Mouse (Mus musculus) urinary bladder, adult 18-20 months (tissue): ENCODE measurements around the gene Dpp4.

ENCODE experiments used
- DNase-seq, 2 experiments: peaks; one replicate each; pipeline ENCODE4 v3.0.0; 2022; ENCODE audit warnings: low spot score in 2 of 2, mixed read lengths in 2 of 2

Gene Dpp4

DNA sequence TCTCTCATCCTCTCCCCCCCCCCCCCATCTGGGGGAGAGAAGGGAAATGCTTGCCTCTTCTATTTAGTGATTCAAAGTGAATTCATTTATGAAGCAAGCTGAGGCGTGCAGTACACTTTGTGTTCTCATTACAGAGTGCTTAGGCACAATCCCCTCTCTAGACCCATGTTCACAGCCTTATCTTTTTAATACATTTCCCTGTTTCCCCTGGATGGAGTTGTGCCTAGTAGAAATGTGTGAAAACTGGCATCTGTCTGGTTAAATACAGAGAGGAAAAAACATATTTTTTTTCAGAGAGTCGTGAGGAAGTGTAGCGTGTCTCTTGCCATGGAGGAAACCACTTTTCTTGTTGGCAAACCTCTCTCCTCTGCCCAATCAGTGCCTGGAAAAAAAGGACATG lies 50.5 kb downstream of the Dpp4 start:
- no peak for DNase-seq

DNA sequence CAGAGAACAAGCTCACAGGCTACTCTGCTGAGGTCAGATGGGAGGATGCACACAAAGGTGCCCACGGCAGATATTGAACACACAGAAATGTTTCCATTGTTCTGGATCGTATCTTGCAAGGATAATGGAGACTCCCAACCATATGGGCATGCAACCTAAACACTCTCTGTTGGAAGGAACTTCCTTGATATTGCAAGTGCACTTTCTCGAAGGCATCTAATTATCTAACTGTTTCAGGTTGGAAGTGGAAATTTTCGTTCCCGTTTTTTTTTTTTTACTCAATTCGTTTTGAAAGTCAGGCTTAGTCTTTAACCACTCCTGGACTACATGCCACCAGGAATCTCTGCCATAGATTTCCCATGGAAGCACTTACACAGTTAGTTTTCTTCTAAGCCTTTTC lies 51.2 kb downstream of the Dpp4 start:
- no peak for DNase-seq

GRCm38 (mm10) chr2:62357259-62357658 lies 54.8 kb downstream of the Dpp4 start:
- no peak for DNase-seq

DNA sequence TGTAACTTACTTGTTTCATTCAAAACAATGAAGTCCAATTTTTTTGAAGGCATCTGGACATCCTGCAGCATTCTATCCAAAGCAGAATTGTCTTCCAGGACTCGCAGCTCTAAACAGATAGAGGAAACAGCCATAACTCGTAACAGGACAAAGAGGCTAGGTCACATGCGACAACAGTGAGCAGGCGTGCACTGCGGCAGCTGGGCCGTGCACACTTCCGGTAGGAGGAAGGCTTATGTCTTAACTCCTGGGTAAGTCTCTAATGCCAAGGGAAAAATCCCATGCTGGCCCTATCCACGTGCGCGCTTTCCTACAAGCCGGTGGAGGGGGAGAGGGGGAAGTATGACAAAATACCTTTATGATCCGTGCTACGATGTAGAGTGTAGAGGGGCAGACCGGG lies 55.4 kb downstream of the Dpp4 start:
- no peak for DNase-seq

DNA sequence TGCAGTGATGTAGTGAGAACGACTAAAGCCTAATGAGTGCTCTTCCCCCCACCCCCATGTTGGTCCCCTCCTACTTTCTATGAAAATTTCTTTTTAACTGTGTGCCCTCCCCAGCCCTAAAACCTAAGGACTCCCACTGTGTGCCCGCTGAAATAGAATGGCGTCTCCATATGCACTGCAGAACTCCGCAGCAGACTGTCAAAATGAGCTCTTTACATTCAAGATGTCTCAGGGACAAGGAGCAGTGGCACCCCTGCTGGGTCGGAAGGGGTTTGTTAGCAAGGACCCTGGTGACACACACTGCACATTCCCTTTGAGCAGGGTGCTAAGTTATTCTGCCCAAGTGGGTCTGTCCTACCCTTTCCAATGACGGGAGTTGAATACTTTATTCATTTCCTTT lies 56.3 kb downstream of the Dpp4 start:
- DNase-seq: no peak

DNA sequence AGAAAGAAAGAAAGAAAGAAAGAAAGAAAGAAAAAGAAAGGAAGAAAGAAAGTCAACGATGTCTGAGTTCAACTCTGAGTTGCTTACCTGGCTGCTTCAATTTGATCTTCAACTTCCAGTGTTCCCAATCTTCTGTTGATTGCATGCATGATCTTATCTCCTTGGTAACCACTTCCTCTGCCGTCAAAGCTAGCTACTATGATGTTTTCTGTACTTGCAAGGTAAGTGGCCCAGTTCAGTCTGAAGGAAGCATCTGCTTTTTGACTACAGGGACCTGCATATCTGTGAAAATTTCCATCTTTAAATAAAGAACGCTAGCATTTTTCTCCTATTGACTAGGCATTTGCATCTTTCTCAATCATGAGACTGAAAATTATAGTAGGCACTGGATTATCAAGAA lies 60.0 kb downstream of the Dpp4 start:
- DNase-seq: no peak

DNA sequence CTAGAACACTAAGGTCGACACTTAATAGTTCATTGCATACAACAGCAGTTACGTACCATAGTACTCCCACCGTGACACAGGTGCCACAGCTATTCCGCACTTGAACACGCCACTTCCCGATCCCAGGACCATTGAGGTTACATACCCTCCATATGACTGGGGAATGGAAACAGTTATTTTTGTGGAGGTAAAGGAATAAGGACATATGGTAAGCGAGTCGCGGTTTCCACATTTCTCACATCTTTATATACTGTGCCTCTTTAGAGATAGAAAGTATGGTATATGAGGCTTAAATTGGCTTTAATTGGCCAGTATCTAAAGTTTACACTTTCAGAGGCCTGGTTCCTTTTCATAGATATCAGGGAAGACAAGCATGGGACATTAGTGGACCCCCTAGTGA lies 64.3 kb downstream of the Dpp4 start:
- DNase-seq: no peak

GRCm38 (mm10) chr2:62346771-62347170 lies 65.3 kb downstream of the Dpp4 start:
- no peak for DNase-seq

DNA sequence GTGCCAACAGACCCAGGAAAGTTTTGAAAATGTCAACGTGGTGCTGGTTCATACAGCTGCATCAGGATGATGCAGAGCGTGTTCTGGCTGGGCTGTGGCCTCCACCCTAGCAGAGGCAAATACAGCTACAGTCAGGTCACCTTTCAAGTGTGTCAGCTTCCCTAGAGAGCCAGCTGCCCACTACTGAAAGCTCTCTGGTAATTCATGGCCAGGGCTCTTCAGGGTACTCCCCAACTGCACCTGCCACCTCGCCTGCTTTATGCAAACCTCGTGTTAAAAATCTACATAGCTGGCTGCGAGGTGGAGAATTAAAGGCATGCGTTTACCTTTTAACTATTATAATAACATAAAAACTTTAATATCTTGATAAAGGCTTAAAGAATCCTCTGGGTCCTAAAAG lies 67.7 kb downstream of the Dpp4 start:
- DNase-seq: no peak

GRCm38 (mm10) chr2:62341734-62342128 lies 70.3 kb downstream of the Dpp4 start:
- no peak for DNase-seq

DNA sequence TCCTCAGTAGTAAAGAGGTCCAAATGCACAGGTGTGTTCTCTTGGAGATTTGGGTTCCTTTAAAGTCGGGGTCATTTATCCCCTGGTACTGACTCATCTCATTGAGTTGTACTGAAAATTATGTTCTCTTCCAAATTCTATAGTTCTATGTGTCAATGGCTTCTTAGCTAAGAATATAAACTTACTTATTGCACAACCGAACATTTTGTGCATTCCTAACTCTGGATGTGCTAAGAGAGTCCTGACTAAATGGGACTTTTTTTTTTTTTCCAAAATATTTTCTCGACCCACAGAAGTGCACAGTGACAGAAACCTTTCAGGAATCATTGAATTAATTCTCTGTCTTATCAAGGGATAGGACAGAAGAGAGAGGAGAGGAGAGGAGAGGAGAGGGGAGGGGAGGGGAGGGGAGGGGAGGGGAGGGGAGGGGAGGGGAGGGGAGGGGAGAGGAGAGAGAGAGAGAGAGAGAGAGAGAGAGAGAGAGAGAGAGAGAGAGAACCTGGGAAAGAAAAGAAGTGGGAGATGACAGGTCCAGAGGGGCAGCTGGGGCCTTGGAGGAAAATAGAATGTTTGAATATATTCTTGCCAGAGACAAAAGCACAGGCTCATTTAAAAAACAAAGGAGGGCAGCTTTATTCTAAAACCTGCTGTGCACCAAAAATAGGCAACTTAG lies 70.8 kb downstream of the Dpp4 start:
- DNase-seq: no peak

DNA sequence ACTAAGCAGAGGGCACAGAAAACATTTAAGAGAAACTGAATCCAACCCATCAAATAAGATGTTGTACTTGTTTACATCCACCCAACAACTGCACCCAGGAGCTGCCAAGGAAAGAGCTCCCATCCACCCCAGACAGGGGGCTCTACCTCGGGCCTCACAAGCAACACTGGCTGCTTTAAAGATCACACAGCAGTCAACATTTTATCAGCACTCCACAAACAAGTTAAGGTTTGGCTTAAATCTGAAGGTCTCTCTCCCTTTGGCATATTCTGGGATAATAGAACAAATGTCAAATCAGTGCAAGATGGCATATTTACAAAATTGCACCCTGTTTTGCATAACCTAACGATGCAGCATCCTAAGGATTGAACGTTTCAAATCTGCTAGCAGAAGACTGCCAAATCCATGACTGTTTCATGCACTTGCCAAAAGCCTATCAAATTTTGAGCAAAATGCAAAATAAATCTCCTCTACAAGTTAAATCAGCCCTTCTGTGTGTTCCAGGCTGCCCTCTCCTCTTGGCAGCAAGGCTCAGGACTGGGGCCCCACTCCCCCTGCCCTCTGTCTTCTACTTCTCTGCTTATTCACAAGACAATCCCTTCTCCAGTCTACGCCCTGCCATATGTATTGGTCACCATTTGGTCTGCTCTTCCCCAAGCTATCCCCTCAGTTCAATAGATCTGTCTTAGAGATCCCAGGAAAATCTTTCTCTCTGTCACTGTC lies 72.6 kb downstream of the Dpp4 start:
- DNase-seq: no peak

DNA sequence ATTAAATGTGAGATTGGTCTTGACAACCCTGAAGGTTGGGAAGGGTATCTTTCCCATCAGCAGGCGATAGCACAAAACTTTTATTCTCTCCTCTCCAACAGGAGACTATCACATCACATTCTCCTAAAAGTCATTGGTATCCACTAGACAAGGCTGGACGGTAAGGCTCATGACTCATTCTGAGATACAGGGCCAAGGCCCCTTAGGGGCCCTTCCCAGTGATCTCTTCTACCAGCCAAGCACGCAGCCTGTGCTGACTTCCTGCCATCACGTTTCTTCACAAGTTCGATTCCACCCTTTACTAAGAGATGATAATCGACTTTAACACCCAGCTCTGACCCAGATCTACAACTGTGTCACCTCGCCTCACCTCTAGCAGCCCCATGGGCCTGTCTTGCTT lies 74.9 kb downstream of the Dpp4 start:
- no peak for DNase-seq

DNA sequence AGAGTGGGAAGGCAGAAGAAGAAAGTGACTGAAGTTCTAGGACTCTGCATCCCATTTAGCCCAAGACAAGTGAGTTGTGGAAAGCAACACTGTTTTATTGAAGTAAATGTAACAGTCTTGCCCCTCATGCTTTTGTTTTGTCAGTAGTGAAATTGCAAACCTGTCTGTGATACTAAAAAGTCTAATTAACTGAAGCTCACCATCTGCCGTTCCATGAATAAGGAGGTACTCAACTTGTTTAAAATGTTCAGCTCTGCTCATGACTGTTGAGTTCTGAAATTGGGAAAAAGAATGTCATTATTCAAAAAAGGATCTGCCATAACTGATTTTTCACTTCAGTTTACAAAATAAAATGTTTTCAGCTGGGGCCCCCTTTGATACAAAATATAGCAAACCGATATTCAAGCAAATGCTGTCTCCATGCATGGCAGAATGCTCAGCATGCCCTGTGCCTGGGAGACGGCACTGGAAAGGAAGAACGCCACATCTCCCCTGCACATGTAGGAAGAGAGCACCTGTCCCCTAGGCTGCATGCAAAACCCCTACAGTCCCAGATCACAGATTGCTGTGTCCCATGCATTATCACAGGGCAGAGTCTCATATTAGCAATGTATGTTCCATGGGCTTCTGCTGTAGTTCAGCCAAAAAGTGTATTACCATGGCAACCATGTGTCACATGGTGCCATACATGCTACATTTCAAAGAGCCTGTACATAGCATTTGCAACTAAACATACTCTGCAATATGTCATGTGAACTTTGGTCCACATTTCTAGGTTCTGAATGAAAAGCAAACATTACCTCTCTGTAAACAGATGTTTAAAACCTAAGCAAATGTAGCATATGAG lies 77.4 kb downstream of the Dpp4 start:
- DNase-seq: no peak

- no peak for DNase-seq
Observed at GRCm38 (mm10) chr2:62332465-62332864, 79.6 kb downstream of the Dpp4 start.

- DNase-seq: no peak
Observed at GRCm38 (mm10) chr2:62331913-62332312, 80.1 kb downstream of the Dpp4 start.

- no peak for DNase-seq
Observed at GRCm38 (mm10) chr2:62325388-62325787, 86.6 kb downstream of the Dpp4 start.

DNA sequence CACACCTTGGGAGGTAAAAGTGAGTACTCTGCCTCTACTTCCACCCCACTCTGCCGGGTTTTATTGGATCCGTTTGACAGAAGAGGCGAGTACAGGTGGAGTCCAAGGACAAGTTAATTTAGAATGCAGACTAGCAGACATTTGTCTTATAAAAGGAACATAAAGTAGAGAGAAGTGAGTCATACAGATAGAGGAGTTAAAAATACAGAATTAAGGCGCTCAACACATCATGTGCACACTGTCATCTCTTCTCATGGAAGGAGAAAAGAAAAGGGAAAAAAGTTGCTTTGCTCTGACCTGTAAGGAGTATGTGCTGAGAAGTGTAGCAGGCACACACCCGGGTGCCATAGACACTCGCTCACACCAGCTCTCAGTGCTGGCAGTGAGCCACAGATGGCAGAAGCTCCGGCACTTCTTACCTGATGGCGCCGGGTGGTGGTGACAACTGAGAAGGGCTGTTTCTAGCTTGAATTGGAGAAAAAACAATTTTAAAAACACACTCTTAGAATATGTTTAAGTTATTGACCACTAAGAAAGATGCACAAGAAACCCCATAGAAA lies 88.9 kb downstream of the Dpp4 start:
- DNase-seq: no peak

DNA sequence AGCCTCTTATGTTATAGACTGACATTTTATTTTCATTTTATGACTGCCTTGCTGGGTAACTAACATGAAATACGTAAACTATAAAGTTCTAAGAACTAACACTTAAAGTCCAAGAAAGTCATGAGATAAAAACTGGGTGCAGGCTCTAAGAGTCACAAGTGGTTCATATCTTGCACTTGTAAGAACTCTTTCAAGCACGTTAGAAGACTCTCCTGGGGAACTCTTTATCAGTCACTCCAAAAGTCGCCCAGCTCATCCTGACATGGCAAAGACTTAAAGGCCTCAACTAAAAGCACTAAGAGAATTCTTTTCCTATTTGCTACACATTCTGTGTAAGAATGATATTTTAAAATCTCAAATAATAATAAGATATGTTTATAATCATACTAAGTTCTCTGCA lies 92.5 kb downstream of the Dpp4 start:
- DNase-seq: no peak

DNA sequence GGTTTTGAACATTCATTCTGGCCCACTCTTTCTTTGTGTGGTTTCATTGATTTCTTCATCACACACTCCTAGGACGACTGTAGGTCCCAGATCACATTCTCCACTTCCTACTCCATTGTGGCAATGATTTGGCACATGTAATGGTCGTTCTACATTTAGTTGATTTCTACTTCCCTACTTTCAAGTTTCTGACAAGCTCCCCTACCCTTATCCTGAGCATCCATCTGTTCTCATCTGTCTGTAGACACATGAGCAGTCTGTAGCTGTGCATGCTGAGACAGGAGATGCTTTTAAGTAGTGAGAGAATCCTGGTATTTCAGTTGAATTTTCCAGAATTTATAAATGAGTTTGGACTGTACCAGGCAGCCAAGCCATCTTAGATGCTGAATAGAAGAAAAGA lies 95.1 kb downstream of the Dpp4 start:
- no peak for DNase-seq

DNA sequence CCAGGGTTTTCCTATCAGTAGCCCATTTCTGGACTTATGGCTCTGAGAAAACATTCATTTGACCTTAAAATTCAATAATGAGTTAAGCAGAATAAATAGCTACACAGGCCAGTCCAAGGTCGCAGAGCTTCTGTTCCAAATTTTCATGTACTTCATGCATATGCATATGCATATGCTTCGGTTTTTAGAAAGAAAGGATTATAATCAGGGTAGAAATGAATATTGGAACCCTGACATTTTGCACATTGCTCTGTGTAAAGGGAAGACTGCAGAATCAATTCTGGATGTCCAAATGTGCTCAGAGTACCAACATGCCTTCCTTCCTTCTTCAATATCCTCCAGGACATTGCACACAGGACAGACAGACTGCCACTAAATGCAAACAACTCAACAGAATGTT lies 104.6 kb downstream of the Dpp4 start:
- no peak for DNase-seq

GRCm38 (mm10) chr2:62306978-62307377 lies 105.1 kb downstream of the Dpp4 start:
- no peak for DNase-seq

DNA sequence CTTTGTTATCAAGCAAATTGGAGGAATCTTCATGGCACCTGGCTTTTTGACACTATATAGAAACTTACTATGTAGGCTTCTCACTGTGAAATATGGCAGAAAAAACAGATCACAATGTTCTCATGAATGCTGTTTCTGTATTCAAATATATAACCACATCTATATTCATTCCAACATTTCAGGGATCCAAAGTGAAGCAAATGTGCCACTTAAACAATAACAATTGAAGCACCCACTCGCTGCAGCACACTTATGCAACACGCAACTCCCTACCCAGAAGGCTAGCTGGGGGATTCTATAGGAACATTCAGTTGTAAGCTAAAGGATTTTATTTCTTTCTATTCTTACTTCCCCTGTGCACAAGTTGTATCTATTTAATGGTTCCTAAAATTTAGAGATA lies 110.3 kb downstream of the Dpp4 start:
- DNase-seq: no peak
